28 mouse cellular contexts compared by ENCODE assay signal in genomic region chr10:80104181-80104580, GRCm38 (mm10). TPM values are rescaled to one million over a fixed set of nuclear protein-coding genes. Genes with fewer than 3 reads are reported as not detected.
A peak's percentile ranks its signal among the peaks of the same experiment; 100 is the strongest.
DNase-seq lines count a peak whose midpoint lies in the region; ATAC-seq and TF ChIP-seq lines count a peak whose summit lies in the region.
"Had no signal": no experiment of that assay in that cellular context is flagged by ENCODE, and none has a peak within 500 bp of the region (broad histone marks: within the 10 kb centered on the region; RNA-seq: fewer than 3 reads in every experiment).

No protein-coding gene starts in this region.

- H3ac ChIP-seq in myocyte (ENCODE audit: control insufficient read depth, insufficient read length) = no peak overlapping the region

- TF ChIP-seq POLR2A in myocyte (IDR thresholded peaks at IDR 0.05; ENCODE audit: insufficient read length, low read depth) = peak; percentile 48

- H3K79me2 ChIP-seq in myocyte (ENCODE audit: control insufficient read depth, insufficient read depth) = peaks cover 37% of the 10 kb centered on the region

- H3K4me3 ChIP-seq in megakaryocyte, embryonic 14.5 days (replicated peaks) = peak overlapping the region; percentile 21
- H3K4me3 ChIP-seq in myocyte = peak overlapping the region; percentile 67
- H3K4me3 ChIP-seq: embryonic facial prominence, embryonic 12.5 days; erythroblast, embryonic 14.5 days; forebrain, embryonic 13.5 days; gastrocnemius, adult 2 months; heart, embryonic 10.5 days; limb, embryonic 15.5 days; lung, embryonic 15.5 days; midbrain, embryonic 10.5 days; neural tube, embryonic 15.5 days had no signal

- ATAC-seq in megakaryocyte, adult 5-6 weeks (ENCODE audit: poor library complexity, severe bottlenecking) = no peak
- ATAC-seq: activated CD4-positive, CD25-positive, alpha-beta regulatory T cell, adult 4 months; forebrain, embryonic 13.5 days; inflammation-experienced regulatory T-cells, adult 6 months; midbrain, embryonic 16.5 days had no signal

- peaks cover 19% of the 10 kb centered on the region for H3K36me3 ChIP-seq in megakaryocyte, embryonic 14.5 days (replicated peaks; ENCODE audit: low read length)
- H3K36me3 ChIP-seq in myocyte (ENCODE audit: control insufficient read depth, insufficient read depth) = no peaks in the 10 kb centered on the region
- H3K36me3 ChIP-seq: embryonic facial prominence, embryonic 12.5 days; limb, embryonic 15.5 days; lung, embryonic 15.5 days; midbrain, embryonic 10.5 days; neural tube, embryonic 15.5 days had no signal

- peak; percentile 65 to 73 for DNase-seq in adrenal gland, adult (ENCODE audit: inconsistent age in 2 of 2, low spot score in 1 of 2)
- DNase-seq in adrenal gland, adult 18-20 months (ENCODE audit: low spot score in 2 of 2) = no peak
- DNase-seq in adrenal gland, postnatal 25 days = peak; percentile 48
- no peak for DNase-seq in ovary, postnatal 10 days (ENCODE audit: low spot score)
- DNase-seq in cerebellum, postnatal 4 days (ENCODE audit: low spot score in 2 of 2) = no peak
- DNase-seq: cerebellum, adult 18-20 months; cerebellum, postnatal 14 days; gastrocnemius, adult 2 months; heart, postnatal 4 days; kidney, adult 18-20 months; left cerebral cortex, postnatal 4 days; lung, postnatal 4 days; thymus, postnatal 14 days had no signal

- no peaks in the 10 kb centered on the region for H3K27me3 ChIP-seq in megakaryocyte, embryonic 14.5 days (replicated peaks)
- H3K27me3 ChIP-seq in myocyte (ENCODE audit: control insufficient read depth, insufficient read depth, insufficient read length) = no peaks in the 10 kb centered on the region
- H3K27me3 ChIP-seq: embryonic facial prominence, embryonic 12.5 days; limb, embryonic 15.5 days; lung, embryonic 15.5 days; neural tube, embryonic 15.5 days had no signal

- H3K9me3 ChIP-seq in megakaryocyte, embryonic 14.5 days = no peaks in the 10 kb centered on the region
- H3K9me3 ChIP-seq: embryonic facial prominence, embryonic 12.5 days; forebrain, embryonic 13.5 days; heart, embryonic 10.5 days; limb, embryonic 15.5 days; lung, embryonic 15.5 days; midbrain, embryonic 10.5 days; neural tube, embryonic 15.5 days had no signal

- peaks cover 79% of the 10 kb centered on the region for H3K4me1 ChIP-seq in megakaryocyte, embryonic 14.5 days

- H3K4me2 ChIP-seq in myocyte (ENCODE audit: low read depth) = peak overlapping the region; percentile 72
- H3K4me2 ChIP-seq: embryonic facial prominence, embryonic 12.5 days; forebrain, embryonic 13.5 days; hindbrain, embryonic 14.5 days; limb, embryonic 15.5 days; lung, embryonic 15.5 days; neural tube, embryonic 15.5 days had no signal

TF ChIP-seq in myocyte, 11 proteins besides CTCF, POLR2A, EP300 and RAD21:
- TF ChIP-seq SRF (IDR thresholded peaks at IDR 0.05; ENCODE audit: control insufficient read depth, insufficient read length, low read depth) (no peak), POLR2AphosphoS2 (IDR thresholded peaks at IDR 0.05; ENCODE audit: insufficient read length, low read depth) (peak; percentile 55)

RNA-seq across cellular contexts. Expression of gene Sbno2, which starts 1.2 kb away (rescaled TPM):
- 10 to 100 TPM; 31.0 to 41.4 TPM for total RNA-seq in adrenal gland, adult 18-20 months (2021)
- polyA plus RNA-seq in megakaryocyte, embryonic 14.5 days (2012; ENCODE audit: insufficient read depth, low replicate concordance) = 151 and 347 TPM in 2 replicates
- 32.4 and 33.0 TPM in 2 replicates for total RNA-seq in megakaryocyte, adult 5-6 weeks (2015)
- 41.9 and 46.7 TPM in 2 replicates for total RNA-seq in megakaryocyte, adult 5-6 weeks (2017)
- total RNA-seq in adrenal gland, postnatal 25 days (2021) = 66.1 and 73.2 TPM in 2 replicates
- polyA plus RNA-seq in myocyte (2012; fragmentation: generic; extraction: Trizol) = 44.6 TPM

RNA-seq across cellular contexts. Expression of gene Stk11, which starts 11.4 kb away (rescaled TPM):
- total RNA-seq in adrenal gland, adult 18-20 months (2021) = 100 to 1,000 TPM; 154 to 158 TPM
- 153 and 200 TPM in 2 replicates for polyA plus RNA-seq in megakaryocyte, embryonic 14.5 days (2012; ENCODE audit: insufficient read depth, low replicate concordance)
- total RNA-seq in megakaryocyte, adult 5-6 weeks (2015) = 58.0 and 60.7 TPM in 2 replicates
- 142 and 146 TPM in 2 replicates for total RNA-seq in megakaryocyte, adult 5-6 weeks (2017)
- total RNA-seq in adrenal gland, postnatal 25 days (2021) = 154 TPM in 2 replicates
- 150 TPM for polyA plus RNA-seq in myocyte (2012; fragmentation: generic; extraction: Trizol)

RNA-seq across cellular contexts. Expression of gene Atp5d, which starts 34.3 kb away (rescaled TPM):
- 1,000 to 10,000 TPM in 1 of 2 experiments, 100 to 1,000 TPM in 1; 593 to 1,133 TPM for total RNA-seq in adrenal gland, adult 18-20 months (2021)
- 1,192 and 1,533 TPM in 2 replicates for polyA plus RNA-seq in megakaryocyte, embryonic 14.5 days (2012; ENCODE audit: insufficient read depth, low replicate concordance)
- total RNA-seq in megakaryocyte, adult 5-6 weeks (2015) = 161 and 162 TPM in 2 replicates
- 31.0 and 34.7 TPM in 2 replicates for total RNA-seq in megakaryocyte, adult 5-6 weeks (2017)
- total RNA-seq in adrenal gland, postnatal 25 days (2021) = 460 and 592 TPM in 2 replicates
- 1,163 TPM for polyA plus RNA-seq in myocyte (2012; fragmentation: generic; extraction: Trizol)

RNA-seq across cellular contexts. Expression of gene Cbarp, which starts 36.5 kb away (rescaled TPM):
- 100 to 1,000 TPM; 129 to 266 TPM for total RNA-seq in adrenal gland, adult 18-20 months (2021)
- 4.8 and 11.7 TPM in 2 replicates for polyA plus RNA-seq in megakaryocyte, embryonic 14.5 days (2012; ENCODE audit: insufficient read depth, low replicate concordance)
- total RNA-seq in megakaryocyte, adult 5-6 weeks (2015) = 1.6 and 2.2 TPM in 2 replicates
- 1.4 TPM in 1 of 2 replicates, not detected in the other for total RNA-seq in megakaryocyte, adult 5-6 weeks (2017)
- 45.4 and 67.9 TPM in 2 replicates for total RNA-seq in adrenal gland, postnatal 25 days (2021)
- 10.0 TPM for polyA plus RNA-seq in myocyte (2012; fragmentation: generic; extraction: Trizol)

RNA-seq across cellular contexts. Expression of gene Midn, which starts 43.9 kb away (rescaled TPM):
- total RNA-seq in adrenal gland, adult 18-20 months (2021) = 10 to 100 TPM; 64.8 to 82.0 TPM
- polyA plus RNA-seq in megakaryocyte, embryonic 14.5 days (2012; ENCODE audit: insufficient read depth, low replicate concordance) = 171 and 203 TPM in 2 replicates
- 29.5 and 29.6 TPM in 2 replicates for total RNA-seq in megakaryocyte, adult 5-6 weeks (2015)
- total RNA-seq in megakaryocyte, adult 5-6 weeks (2017) = 22.4 and 36.1 TPM in 2 replicates
- total RNA-seq in adrenal gland, postnatal 25 days (2021) = 74.1 and 97.4 TPM in 2 replicates
- 131 TPM for polyA plus RNA-seq in myocyte (2012; fragmentation: generic; extraction: Trizol)

Comparison
In these comparisons a context has a peak if more than half of its experiments do, and no peak if none do; other contexts are left out.
1. DNase-seq: peak in adrenal gland, adult (2 of 2) and adrenal gland, postnatal 25 days (single experiment); none in adrenal gland, adult 18-20 months (0 of 2), ovary, postnatal 10 days (single experiment) and cerebellum, postnatal 4 days (0 of 2).